In genomic region chr3:89411490-89412393, GRCm38 (mm10) we compare ENCODE assay signal across 8 mouse cellular contexts. TPM values are rescaled to one million over a fixed set of nuclear protein-coding genes. Genes with fewer than 3 reads are reported as not detected.
DNase-seq lines count a peak whose midpoint lies in the region; ATAC-seq lines count a peak whose summit lies in the region.

Gene Flad1 (minus strand): TSS chr3:89411870.

- peak within 1 kb of the TSS; percentile 65 for H3K4me2 ChIP-seq in hindbrain, embryonic 12.5 days (replicated peaks)

- H3K4me3 ChIP-seq in hindbrain, embryonic 12.5 days, result peak within 1 kb of the TSS; percentile 44

- ATAC-seq in hindbrain, embryonic 12.5 days (ENCODE audit: low FRiP score), result peak; percentile 100

- DNase-seq in NIH3T3 (ENCODE audit: low read depth), result peak; percentile 100
- DNase-seq in cerebellum, postnatal 10 days, result peak; percentile 98 to 99
- DNase-seq in frontal cortex, postnatal 10 days (ENCODE audit: low spot score in 2 of 2), result peak; percentile 99
- DNase-seq in layer of hippocampus, postnatal 14 days (ENCODE audit: low spot score in 2 of 2), result peak; percentile 100
- peak; percentile 99 for DNase-seq in lung, postnatal 14 days
- DNase-seq in retina, adult 2 months (ENCODE audit: low read depth, low spot score), result peak; percentile 100
- DNase-seq in thymus, postnatal 36 days, result peak; percentile 96 to 98

- H3K36me3 ChIP-seq in hindbrain, embryonic 12.5 days, result peaks cover 25% of the 10 kb centered on the region

- H3K27ac ChIP-seq in hindbrain, embryonic 12.5 days, result peak within 1 kb of the TSS; percentile 40

- H3K9ac ChIP-seq in hindbrain, embryonic 12.5 days, result peak within 1 kb of the TSS; percentile 60

- H3K27me3 ChIP-seq in hindbrain, embryonic 12.5 days, result no peaks in the 10 kb centered on the region

- WGBS in hindbrain, embryonic 12.5 days, result 6% methylated on average over 28 of the region's 28 CpGs

- peaks cover 20% of the 10 kb centered on the region for H3K4me1 ChIP-seq in hindbrain, embryonic 12.5 days

- H3K9me3 ChIP-seq in hindbrain, embryonic 12.5 days (replicated peaks), result no peaks in the 10 kb centered on the region

RNA-seq across cellular contexts. Expression of gene Flad1, which starts in this region (rescaled TPM):
- 36.1 and 36.9 TPM in 2 replicates for polyA plus RNA-seq in hindbrain, embryonic 12.5 days (2016; fragmentation: Nextera tagmentation; extraction: Ambion mirVana)
- total RNA-seq in layer of hippocampus, postnatal 14 days (2021), result 10 to 100 TPM; 30.4 to 30.5 TPM

Comparison
In these comparisons a context has a peak if more than half of its experiments do, and no peak if none do; other contexts are left out.
1. Peak in every context shown above with its lines: DNase-seq, ATAC-seq, H3K4me3 ChIP-seq and H3K27ac ChIP-seq.